Mouse (Mus musculus): ENCODE results near the gene Mpzl3. TPM values are rescaled to one million over a fixed set of nuclear protein-coding genes. Genes with fewer than 3 reads are reported as not detected.

The Mpzl3 gene
- total RNA-seq, 2 experiments from 2014 or later = 5.3 to 12.2 TPM

DNA sequence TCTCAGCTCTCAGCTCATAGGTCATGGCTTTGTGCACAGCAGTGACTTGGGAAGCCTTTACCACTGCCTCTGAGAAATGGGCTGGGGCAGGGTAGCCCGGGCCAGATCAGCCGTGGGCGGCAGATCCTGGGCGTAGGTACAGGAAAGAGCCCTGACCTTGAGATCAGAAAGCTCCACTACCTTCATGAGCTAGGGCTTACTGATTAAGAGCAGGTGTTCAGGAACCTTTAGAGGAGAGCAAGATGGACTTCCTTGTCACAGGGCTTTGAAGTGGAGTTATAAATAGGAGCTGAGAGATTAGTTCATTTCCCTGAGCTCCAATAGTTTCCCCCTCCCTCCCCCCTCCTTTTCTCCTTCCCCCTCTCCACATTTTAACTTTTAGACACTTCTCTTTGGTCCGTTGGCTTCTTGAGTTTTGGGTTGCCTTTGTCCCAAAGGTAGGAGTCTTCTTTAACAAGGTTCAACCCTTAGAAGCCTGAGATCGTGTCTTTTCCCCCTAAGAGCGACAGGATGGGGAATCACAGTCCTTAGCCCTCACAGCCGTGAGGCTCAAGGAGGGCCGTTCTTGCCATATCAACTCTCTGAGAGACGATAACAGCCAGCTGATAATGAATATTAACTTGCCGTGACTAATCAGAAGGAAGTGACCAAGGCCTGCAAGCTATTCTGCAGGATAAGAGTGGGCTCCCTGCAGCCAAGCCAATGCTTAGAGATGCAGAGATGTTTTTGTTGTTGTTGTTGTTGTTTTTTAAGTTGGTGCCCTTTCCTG lies 48.4 kb downstream of the Mpzl3 start:
- no peak for DNase-seq

DNA sequence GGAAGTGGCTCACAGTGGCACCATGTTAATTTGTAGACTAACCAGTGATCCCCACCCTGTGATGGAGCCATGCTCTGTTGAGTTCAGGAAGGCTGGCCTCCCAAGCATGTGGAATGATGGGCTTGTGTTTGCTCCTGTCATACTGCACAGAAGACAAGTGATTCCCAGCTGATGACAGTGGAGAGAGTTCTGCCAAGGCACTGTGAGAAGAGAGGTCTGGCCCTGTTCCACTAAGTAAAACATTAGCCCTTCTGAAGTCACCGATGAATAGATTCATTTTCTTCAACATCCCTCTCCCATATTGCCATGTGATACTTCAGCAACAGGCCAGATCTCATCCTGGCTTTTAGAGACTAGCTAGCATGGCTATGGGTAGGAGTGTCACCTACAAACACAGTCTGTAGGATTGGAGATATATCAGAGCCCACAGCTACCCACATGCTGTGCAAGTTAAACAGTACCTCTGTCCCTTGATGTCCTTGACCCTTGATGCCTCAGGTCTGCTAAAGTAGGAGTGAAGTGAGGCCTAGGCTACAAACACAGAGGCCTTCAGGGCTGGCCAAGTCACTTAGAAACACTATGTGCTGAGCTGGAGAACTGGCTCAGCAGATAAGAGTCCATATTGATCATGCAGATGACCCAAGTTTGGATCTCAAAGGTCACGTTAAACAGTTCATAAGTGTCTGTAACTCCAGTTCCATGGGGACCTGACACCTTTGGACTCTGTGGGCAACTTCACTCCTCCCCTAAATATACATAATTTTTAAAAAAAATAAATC lies 50.8 kb downstream of the Mpzl3 start:
- DNase-seq = no peak

DNA sequence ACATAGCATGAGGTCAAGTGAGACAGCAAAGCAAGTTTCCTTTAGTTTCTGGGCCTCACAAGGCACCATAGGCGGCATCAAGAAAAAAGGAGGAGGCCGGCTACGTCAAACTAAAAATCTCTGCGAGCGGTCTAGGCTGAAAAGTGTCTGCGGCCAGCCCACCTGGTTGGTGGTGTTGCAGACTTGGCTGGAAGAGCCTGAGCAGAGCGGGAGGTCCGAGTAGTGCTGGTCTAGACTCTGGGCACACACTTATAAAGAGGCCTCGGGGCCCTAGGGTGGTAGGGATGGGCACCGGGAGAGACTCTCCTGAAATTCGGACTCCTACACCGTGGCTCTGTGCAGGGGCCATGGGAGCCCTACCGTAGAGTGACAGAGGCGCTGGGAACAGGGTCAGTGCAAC lies 60.7 kb downstream of the Mpzl3 start:
- peak; percentile 51 to 77 for DNase-seq

DNA sequence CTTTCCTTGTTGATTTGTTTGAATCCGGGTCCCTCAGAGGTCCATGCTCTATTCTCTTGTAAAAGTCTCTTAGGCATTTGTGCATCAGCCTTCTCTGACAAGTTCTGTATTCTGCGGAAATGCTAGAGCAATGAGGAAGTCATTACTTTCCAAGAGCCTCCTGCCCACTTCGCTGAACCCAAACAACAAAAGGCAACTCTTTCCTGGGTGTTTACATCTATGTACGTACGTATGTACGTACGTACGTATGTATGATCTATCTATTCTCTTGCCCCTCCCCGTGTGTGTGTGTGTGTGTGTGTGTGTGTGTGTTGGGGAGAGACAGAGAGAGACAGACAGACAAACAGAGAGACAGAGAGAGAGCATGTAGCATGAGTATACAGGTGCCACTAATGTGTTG lies 61.8 kb downstream of the Mpzl3 start:
- DNase-seq = no peak

DNA sequence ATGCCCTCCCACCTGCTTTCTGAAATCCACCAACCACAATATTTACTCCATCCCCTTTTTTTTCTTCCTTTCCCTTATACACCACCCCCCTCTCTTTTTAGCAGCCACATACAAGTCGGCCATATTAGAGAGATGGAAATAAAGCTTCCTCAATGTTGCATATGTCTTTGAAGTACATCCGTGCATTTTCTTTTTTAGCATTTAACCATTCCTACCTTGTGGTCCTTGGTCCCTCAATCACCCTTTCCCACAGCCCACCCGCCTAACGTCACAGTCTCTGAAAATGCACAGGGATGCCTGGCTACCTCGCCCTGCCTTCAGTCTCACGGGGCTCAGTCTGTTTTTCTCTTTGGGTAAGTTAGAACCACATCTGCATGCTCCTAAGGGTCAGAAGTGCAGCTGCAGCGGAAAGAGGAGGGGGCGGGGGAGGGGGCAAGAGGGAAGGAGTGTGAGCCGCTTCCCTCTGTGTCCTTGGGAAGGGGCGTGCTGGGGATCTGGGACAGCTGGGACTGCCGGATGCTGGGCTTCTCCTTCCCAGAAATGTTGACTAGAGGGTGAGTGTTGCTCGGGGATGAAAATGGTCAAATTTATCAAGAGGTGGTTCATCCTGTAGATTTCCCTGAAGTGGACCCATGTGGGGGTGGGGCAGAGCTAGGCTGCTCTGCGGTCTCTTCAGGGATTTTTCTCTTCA lies 62.9 kb downstream of the Mpzl3 start, which contains the start of gene Scn2b:
Scn2b (plus strand) TSS at position 42 of the 691 bp plus-strand sequence.
- DNase-seq = peak in 1 of 2 experiments; percentile 51

DNA sequence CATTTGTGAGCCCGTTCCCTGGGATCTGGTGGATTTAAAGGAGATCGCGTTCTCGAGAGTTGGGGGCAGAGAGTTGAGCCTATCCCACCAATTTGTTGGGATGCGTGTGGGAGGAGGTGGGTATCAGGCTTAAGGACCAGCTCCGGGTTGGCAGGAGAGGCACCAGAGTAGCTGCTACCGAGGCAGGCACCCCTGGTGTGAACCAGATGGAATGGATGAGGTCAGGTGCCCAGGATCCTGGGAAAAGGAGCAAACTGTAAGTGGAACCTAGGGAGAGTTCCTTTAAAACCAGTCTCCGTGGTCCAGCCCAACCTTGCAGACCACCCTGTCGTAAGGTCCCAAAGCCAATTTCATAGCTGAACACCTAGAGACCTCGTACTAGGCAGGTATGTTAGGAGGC lies 63.6 kb downstream of the Mpzl3 start:
- no peak for DNase-seq

DNA sequence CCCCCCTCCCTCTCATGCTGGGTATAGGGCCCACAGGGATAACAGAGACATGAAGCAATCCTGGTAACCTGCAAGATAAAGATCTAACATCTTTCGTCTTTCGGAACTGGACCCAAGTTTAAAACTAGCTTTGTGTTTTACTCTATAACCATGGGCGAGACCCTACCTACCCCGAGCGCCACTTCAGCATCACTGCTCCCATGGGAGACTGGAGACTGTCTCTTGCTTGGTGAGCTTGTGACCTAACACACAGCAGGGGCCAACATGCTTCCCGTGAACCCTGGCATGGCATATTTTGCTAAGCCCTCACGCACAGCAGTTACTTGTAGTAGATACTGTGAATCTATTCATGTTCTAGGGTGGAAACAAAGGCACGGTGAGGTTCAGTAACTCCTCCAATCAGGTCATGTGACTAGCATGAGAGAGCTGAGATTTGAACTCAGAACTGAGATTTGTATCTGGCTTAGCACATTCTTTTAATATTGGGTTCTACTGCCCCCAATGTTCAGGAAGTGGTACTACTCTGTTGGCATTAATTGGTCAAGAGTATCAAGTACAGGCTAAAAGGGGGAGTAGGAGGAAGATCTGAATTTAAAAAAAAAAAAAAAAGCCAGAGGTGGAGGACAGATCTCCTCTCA lies 64.4 kb downstream of the Mpzl3 start:
- no peak for DNase-seq

DNA sequence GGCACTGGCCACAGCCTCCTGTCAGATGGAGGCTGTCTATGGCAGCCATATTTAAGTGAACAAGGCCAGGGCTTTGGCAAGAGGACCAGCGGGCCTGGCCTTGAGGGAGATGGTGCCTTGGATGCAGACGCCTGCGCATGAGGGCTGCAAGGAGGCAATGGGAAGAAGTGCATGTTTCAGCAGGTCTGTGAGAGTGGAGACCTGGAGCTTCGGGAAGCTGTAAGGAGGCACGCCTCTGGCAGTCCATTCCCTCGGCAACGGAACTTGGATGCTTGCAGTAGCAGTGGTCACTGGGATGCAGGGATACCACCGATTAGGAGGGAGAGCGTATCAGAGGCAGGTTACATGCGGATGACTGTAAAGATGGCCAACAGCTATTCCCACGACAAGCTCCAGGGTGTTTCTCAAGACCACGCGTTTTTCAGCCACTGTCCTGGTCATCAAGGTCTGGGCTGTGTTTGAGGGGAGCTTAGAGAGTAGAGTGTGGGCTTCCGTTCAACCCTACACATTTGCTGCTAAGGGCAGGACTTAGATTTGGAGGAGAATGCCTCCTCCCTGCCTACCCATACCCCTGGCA lies 65.1 kb downstream of the Mpzl3 start:
- no peak for DNase-seq

DNA sequence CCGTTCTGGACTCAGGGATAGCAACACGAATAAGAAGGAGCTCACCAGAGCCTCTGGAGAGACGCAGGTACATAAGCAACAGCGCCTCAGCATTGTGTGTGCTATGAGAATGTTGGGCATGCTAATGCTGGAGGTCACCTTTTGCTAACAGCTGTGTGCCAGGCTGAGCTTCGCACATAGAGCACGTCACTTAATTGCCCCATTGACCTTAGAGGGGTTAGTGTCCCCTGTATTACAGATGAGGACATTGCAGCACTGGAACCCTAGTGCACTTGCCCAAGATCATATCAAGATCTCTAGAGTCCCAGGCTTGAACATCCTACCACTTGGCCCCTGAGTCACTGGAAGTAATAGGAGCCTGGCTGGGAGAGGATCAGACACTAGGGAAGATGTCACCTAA lies 65.6 kb downstream of the Mpzl3 start:
- DNase-seq = no peak

DNA sequence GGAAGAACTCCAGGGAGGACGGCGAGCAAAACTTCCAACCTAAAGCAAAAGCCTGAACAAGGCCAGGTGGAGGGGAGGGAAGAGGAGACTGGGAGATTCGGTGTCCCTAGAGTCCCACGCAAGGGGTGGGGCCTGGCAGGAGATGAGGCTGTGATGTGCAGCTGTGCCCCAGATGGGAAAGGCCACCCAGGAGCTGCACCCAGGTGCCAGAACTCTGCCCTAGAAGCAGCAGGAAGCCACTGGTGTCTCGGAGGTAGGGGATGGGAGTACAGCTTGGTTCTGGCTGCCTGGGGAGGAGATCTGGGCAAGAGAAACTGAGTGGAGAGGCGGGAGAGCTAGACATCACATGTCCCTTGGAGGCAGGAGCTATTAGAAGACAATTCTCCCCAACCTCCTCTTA lies 66.0 kb downstream of the Mpzl3 start:
- no peak for DNase-seq

DNA sequence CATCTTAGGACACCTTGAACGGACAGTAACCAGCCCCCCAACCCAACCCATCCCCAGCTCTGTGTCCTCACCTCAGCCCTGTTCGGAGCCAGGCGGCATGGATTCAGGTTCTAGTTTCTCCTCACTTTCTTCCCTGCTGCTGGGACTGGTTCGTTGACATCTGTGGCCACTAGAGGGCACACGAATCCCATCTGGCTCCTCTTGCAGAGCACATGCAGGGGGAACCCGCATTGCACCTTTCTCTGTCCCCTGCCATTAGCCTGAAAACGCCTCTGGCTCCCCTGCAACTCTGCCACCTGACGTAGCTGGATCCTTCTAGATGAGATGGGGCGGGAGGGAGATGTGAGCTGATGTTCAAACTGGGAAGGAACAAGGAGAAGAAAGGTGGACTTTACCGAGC lies 66.8 kb downstream of the Mpzl3 start:
- DNase-seq = peak; percentile 71 to 78

DNA sequence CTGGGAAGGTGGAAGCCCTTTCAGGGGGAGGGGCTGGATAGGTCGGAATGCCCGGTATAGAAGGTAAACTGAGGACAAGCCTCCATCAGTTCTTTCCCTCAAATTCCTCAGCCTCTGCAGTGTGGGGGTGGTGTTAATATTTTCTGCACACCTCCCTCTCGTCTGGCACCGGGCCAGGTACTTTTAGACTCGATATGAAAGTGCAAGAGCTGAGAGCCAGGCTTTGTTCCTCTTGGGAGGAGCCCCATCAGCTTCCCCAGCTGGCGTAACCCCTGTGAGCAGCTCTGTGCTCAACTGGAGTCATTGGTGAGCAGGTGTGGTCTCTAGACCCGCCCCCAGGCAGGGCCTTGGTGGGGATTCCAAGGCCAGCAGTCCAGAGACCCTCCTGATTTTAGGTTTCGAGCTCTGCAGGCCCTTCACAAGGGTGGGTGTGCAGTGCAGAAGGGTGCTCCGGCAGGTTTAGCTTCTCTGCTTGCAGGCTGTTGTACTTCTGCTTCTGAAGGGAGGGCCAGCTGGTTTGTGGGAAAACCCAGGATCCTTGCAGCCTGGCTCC lies 67.3 kb downstream of the Mpzl3 start:
- peak in 1 of 2 experiments; percentile 44 for DNase-seq

DNA sequence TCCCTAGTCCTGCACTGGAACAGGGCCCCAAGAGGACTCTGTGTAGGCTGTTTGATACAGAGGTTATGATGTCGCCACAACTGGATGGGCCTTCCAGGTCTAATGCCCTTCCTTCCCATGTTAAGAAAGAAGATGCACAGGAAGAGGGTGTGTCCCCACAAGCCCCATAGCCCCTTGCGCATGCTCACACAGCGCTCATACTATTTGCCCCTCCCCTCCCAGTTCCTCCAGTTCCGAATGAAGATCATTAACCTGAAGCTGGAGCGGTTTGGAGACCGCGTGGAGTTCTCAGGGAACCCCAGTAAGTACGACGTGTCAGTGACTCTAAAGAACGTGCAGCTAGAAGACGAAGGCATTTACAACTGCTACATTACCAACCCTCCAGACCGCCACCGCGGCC lies 70.2 kb downstream of the Mpzl3 start:
- no peak for DNase-seq

DNA sequence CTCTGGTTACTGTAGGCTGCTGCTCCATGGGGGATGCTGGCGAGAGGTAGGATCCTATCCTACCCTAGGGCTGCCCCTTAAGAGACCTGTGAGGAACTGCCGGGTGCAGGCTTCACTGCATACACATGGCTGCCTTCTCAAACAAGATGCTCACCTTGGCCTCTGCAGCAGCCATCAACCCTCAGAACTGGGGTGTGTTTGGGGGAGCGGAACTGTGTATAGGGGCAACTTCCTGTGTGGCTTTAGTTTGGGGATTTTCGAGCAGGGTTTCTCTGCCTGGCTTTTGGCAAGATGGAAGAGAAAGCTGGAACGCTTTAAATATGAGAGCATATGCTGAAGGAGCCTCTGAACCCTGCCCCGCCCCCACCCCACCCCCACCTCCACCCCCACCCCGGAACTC lies 72.0 kb downstream of the Mpzl3 start:
- no peak for DNase-seq

Other genes with a start within 250 kb of the Mpzl3 start
- gene Kmt2a, start 173.9 kb upstream of the Mpzl3 start, total RNA-seq (2021) = 10 to 100 TPM; 31.9 to 38.3 TPM
- 100 to 1,000 TPM; 605 to 637 TPM for gene Atp5l, start 134.4 kb upstream of the Mpzl3 start, total RNA-seq (2021)
- 100 to 1,000 TPM in 1 of 2 experiments, 10 to 100 TPM in 1; 97.9 to 105 TPM for gene Ube4a, start 89.6 kb upstream of the Mpzl3 start, total RNA-seq (2021)
- gene Cd3g, start 74.8 kb upstream of the Mpzl3 start, total RNA-seq (2021) = under 1 TPM in 1 of 2 experiments, not detected in 1; 0.30 TPM
- 1 to 10 TPM in 1 of 2 experiments, not detected in 1; 1.5 TPM for gene Cd3d, start 73.4 kb upstream of the Mpzl3 start, total RNA-seq (2021)
- gene Cd3e, start 45.6 kb upstream of the Mpzl3 start, total RNA-seq (2021) = under 1 TPM in 1 of 2 experiments, not detected in 1; 0.60 TPM
- 10 to 100 TPM in 1 of 2 experiments, 1 to 10 TPM in 1; 8.3 to 10.4 TPM for gene Mpzl2, start 15.4 kb upstream of the Mpzl3 start, total RNA-seq (2021)
- 1 to 10 TPM; 1.9 to 3.1 TPM for gene Jaml, start 24.0 kb downstream of the Mpzl3 start, total RNA-seq (2021)
- 10 to 100 TPM; 10.6 to 15.7 TPM for gene Scn2b, start 62.6 kb downstream of the Mpzl3 start, total RNA-seq (2021)
- gene Scn4b, start 83.2 kb downstream of the Mpzl3 start, total RNA-seq (2021) = under 1 TPM; 0.60 to 0.66 TPM
- gene BC049352, start 126.8 kb downstream of the Mpzl3 start, total RNA-seq (2021) = under 1 TPM in 1 of 2 experiments, not detected in 1; 0.36 TPM
- not detected for gene Tmprss4, start 148.9 kb downstream of the Mpzl3 start, total RNA-seq (2021)
- gene Il10ra, start 214.0 kb downstream of the Mpzl3 start, total RNA-seq (2021) = 1 to 10 TPM; 2.4 to 2.5 TPM

Measured in adrenal gland, postnatal 36 days (tissue).